Mouse (Mus musculus) liver, embryonic 16.5 days (tissue): Measurements from ENCODE around the gene Ogfod1. TPM values are rescaled to one million over a fixed set of nuclear protein-coding genes. Genes with fewer than 3 reads are reported as not detected.
A peak's percentile ranks its signal among the peaks of the same experiment; 100 is the strongest.
"Not testable (repeated sequence)": the region's sequence is repeated elsewhere in the genome, so short reads cannot be mapped to it uniquely, and the experiment has no call there.

Experiments
- ATAC-seq: fragments of 200-750 bp; cut with Nextera tagmentation; 2 replicates; pipeline ENCODE4 v1.8.0; 2017; ENCODE audit warnings: low read depth, mild to moderate bottlenecking, moderate number of reproducible peaks, moderate library complexity
- H3K27ac ChIP-seq: fragments of 300-500 bp; sonication (generic); 2 replicates; pipeline ENCODE4 v1.5.1; 2014; ENCODE audit warnings: mild to moderate bottlenecking, low read length
- H3K27me3 ChIP-seq: fragments of 300-500 bp; sonication (generic); 2 replicates; pipeline ENCODE4 v1.6.1; 2014; ENCODE audit warnings: low read depth, low read length, mixed read lengths; ENCODE audit not compliant: control insufficient read depth, insufficient read depth
- H3K36me3 ChIP-seq: fragments of 300-500 bp; sonication (generic); 2 replicates; pipeline ENCODE4 v1.6.1; 2014; ENCODE audit warnings: mild to moderate bottlenecking; ENCODE audit not compliant: control insufficient read depth, insufficient read depth
- H3K4me1 ChIP-seq: fragments of 300-500 bp; sonication (generic); 2 replicates; pipeline ENCODE4 v1.6.1; 2014; ENCODE audit warnings: low read depth, low read length, mixed read lengths; ENCODE audit not compliant: control insufficient read depth
- H3K4me2 ChIP-seq: fragments of 300-500 bp; sonication (generic); 2 replicates; pipeline ENCODE4 v1.6.1; 2014; ENCODE audit warnings: low read depth, low read length, mixed read lengths
- H3K4me3 ChIP-seq: fragments of 300-500 bp; sonication (generic); 2 replicates; pipeline ENCODE4 v1.5.1; 2014; ENCODE audit warnings: low read depth, mild to moderate bottlenecking, low read length
- H3K9ac ChIP-seq: fragments of 300-500 bp; sonication (generic); 2 replicates; pipeline ENCODE4 v1.6.1; 2014; ENCODE audit warnings: low read depth, low read length
- H3K9me3 ChIP-seq: fragments of 300-500 bp; sonication (generic); replicated peaks from 2 replicates; pipeline ENCODE4 v1.6.1; 2016; ENCODE audit warnings: low read length; ENCODE audit not compliant: control insufficient read depth
- WGBS: fragments of 180-500 bp; shearing (Covaris S2); extraction: QIAGEN DNeasy Blood & Tissue Kit; methylation state at CpG from one replicate; pipeline ENCODE4 v1.1.7; 2014; ENCODE audit not compliant: insufficient replicate concordance; 5-methylcytosine and 5-hydroxymethylcytosine counted together
- polyA plus RNA-seq: library from polyadenylated mRNA; unstranded; fragments of >200 nt; fragmentation: Nextera tagmentation; extraction: Ambion mirVana; gene quantifications from 2 replicates; pipeline ENCODE4 v1.2.1, GENCODE M21; 2015

Ogfod1 gene
- polyA plus RNA-seq, 1 experiment from 2014 or later, result 4.4 TPM

DNA sequence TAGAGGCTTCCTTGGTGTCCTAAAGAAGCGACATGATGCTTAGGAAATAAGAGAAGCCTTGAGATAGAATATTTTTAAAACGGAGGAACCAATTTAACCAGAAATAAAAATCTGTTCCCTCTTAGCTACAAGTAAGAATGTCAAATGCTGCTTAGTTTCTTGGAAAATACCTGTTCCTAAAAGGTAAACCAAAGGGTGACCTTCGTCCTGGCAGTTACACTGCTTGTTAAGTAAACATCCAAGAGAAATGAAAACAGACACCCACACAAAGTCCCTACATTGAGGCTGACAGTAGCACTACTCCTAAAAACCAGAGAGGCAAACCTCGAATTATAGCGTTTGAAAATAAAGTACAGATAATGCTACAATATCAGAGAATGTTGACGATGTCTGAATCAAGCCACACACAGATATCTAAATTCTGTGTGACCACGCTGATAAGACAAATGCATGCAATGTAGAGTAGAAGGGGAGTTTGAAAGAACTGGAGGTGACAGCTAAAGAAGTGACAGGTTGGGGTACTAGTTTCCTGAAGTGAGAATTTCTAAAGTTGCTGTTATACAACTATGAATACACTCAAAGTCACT is 23.9 kb upstream of the Ogfod1 start:
- H3K4me2 ChIP-seq, result peak overlapping the region; percentile 100
- WGBS, result 9% methylated on average over 7 of the region's 7 CpGs
- H3K27ac ChIP-seq, result peak overlapping the region; percentile 98
- H3K36me3 ChIP-seq, result no peaks in the 10 kb centered on the region
- peaks cover 35% of the 10 kb centered on the region for H3K4me1 ChIP-seq
- H3K9me3 ChIP-seq, result no peaks in the 10 kb centered on the region
- H3K4me3 ChIP-seq, result peak overlapping the region; percentile 99
- peak; percentile 2; the same call in 1 of the 2 replicates for ATAC-seq
- peak overlapping the region; percentile 99 for H3K9ac ChIP-seq
- no peaks in the 10 kb centered on the region for H3K27me3 ChIP-seq

DNA sequence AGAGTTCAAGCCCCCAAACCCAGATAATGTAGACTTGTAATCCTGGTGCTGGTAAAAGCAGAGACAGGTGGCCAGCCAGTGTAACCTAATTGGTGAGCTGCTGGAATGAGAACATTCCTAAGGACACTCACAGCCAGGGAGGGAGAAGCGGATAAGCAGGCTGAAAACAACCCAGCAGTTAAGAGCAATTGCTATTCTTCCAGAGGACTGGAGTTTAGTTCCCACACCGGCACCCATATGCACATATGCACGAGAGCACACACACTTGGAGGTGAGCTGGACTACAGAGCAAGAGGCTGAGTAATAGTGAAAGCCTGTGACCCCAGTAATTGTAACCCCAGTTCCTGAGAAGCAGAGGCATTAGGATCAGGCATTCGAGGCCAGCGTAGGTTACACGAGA is 13.1 kb upstream of the Ogfod1 start:
- no peak overlapping the region for H3K4me3 ChIP-seq
- H3K9me3 ChIP-seq, result no peaks in the 10 kb centered on the region
- H3K36me3 ChIP-seq, result peaks cover 64% of the 10 kb centered on the region
- H3K27me3 ChIP-seq, result no peaks in the 10 kb centered on the region
- no peak overlapping the region for H3K4me2 ChIP-seq
- H3K4me1 ChIP-seq, result no peaks in the 10 kb centered on the region
- ATAC-seq, result no peak
- WGBS, result 93% methylated on average over 6 of the region's 6 CpGs
- no peak overlapping the region for H3K9ac ChIP-seq
- H3K27ac ChIP-seq, result no peak overlapping the region

DNA sequence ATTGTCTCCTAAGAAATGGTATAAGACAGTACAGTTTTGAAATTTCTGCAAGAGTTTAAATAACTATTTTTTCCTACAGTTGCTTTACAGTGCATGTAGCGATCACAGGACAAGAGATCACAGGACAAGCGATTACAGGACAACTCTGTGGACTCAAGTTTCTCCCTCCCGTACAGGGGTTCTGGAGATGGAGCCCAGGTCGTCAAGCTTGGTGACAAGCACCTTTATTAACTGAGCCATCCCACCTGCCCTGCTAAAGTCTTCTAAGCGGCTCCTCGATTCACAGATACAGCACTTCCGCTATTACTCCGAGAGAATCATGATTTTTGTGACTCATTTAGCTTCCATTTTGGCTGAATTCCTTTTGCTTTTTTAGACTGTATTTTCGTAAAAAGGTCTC is 7.3 kb upstream of the Ogfod1 start:
- Histone ChIP-seq H3K27me3 (no peaks in the 10 kb centered on the region), H3K27ac (no peak overlapping the region), H3K4me3 (no peak overlapping the region), H3K36me3 (peaks cover 53% of the 10 kb centered on the region), H3K9me3 (no peaks in the 10 kb centered on the region), H3K4me1 (peaks cover 22% of the 10 kb centered on the region), H3K4me2 (no peak overlapping the region), H3K9ac (no peak overlapping the region)
- 93% methylated on average over 9 of the region's 9 CpGs for WGBS
- ATAC-seq, result no peak

DNA sequence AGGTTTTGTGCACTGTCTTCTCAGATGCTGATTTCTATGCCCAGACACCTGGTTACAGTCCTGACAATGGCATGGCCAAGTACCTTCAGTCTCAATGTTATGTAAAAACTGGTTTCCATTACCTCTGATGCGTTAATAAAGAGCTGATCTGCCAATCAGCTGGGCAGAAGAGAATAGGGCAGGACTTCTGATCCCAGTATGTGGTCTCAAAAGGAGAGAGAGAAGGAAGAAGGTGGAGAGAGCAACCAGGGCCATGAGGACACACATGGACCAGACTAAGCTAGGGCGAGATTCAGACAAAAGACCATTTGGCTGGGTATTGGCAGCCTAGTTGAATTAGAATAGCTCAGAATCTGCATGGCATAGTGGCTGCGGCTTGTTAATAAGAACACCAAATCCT is 3.4 kb upstream of the Ogfod1 start:
- Histone ChIP-seq H3K4me2 (no peak overlapping the region), H3K4me3 (no peak overlapping the region)

DNA sequence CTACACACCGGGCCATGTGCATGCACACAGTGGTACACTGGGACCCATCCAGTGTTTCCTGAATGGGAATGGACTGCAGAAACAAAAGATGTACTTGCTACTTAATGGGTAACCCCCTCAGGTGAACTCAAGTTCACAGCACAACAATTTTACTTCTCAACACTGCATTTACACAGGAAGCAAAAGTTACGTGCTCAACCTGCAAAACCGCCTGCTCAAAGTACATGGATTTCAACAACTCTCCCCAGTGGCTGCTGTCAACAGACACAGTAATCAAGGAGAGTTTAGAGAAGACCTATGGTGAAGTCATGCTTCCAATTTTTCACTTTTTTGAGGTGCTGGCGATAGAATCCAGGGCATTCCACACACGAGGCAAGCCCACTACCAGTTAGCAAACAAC is 1.8 kb upstream of the Ogfod1 start:
- H3K9me3 ChIP-seq, result no peaks in the 10 kb centered on the region
- H3K27ac ChIP-seq, result peak overlapping the region; percentile 74
- WGBS, result 47% methylated on average over 5 of the region's 5 CpGs

More for the DNA sequence above, 3.4 kb upstream of the Ogfod1 start:
- ATAC-seq, result no peak
- H3K27ac ChIP-seq, result no peak overlapping the region
- H3K9me3 ChIP-seq, result no peaks in the 10 kb centered on the region
- H3K36me3 ChIP-seq, result peaks cover 24% of the 10 kb centered on the region
- no peak overlapping the region for H3K9ac ChIP-seq
- no peaks in the 10 kb centered on the region for H3K27me3 ChIP-seq
- H3K4me1 ChIP-seq, result peaks cover 32% of the 10 kb centered on the region
- WGBS, result 86% methylated on average over 3 of the region's 3 CpGs

DNA sequence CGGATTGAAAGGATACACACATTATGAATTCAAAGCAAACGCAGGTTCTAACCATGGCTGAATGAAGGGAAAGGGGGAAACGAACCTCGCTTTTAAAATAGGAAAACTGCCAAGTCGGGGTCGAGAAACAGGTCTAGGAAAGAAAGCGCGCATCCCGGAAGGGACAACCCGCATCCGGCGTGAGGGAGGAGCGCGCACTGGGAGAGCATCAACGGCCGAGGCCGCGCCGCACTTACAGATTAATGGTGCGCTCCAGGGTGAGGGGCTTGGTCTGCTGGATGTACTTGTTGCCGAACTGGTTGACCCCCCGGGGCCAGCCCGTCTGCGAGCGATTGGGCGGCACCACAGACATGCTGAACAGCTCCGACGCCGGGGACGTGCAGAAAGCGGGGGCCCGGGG is 457 bp upstream of the Ogfod1 start:
- ATAC-seq, result peak; percentile 78
- H3K36me3 ChIP-seq, H3K27me3 ChIP-seq, H3K9me3 ChIP-seq: not testable (repeated sequence)
- H3K4me2 ChIP-seq, result peak overlapping the region; percentile 69
- peak overlapping the region; percentile 76 for H3K4me3 ChIP-seq
- peaks cover 32% of the 10 kb centered on the region for H3K4me1 ChIP-seq
- peak overlapping the region; percentile 81 for H3K27ac ChIP-seq
- peak overlapping the region; percentile 74 for H3K9ac ChIP-seq
- 0% methylated on average over 21 of the region's 32 CpGs for WGBS

More for the DNA sequence above, 1.8 kb upstream of the Ogfod1 start:
- H3K9ac ChIP-seq, result peak overlapping the region; percentile 49
- H3K36me3 ChIP-seq, result peaks cover 9% of the 10 kb centered on the region
- no peaks in the 10 kb centered on the region for H3K27me3 ChIP-seq
- peak overlapping the region; percentile 69 for H3K4me2 ChIP-seq
- peaks cover 32% of the 10 kb centered on the region for H3K4me1 ChIP-seq
- no peak for ATAC-seq
- peak overlapping the region; percentile 76 for H3K4me3 ChIP-seq

DNA sequence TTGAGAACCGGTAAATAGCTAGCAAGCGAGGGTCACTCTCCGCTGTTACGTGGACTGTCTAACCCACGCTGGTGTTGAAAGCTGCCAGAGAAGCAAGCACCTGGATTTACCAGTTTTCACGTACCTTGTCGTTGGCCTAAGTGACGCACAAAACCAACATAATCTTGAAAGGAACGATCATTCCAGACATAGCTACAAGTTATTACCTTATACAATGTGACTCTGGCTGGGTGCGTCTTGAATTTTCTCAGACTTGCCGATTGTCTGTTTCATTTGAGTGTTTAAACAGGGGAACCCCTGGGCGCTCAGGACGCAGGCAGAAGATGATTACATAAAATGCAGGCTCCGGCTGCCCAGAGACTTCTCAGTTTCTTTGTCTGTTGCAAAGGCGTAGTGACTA is 808 bp downstream of the Ogfod1 start:
- 4% methylated on average over 15 of the region's 15 CpGs for WGBS
- H3K27ac ChIP-seq, result peak overlapping the region; percentile 36; the same call in 1 of the 2 replicates
- H3K4me3 ChIP-seq, result peak overlapping the region; percentile 79
- H3K9me3 ChIP-seq, result no peaks in the 10 kb centered on the region
- no peaks in the 10 kb centered on the region for H3K27me3 ChIP-seq
- H3K9ac ChIP-seq, result peak overlapping the region; percentile 72
- H3K4me1 ChIP-seq, result peaks cover 28% of the 10 kb centered on the region
- no peak for ATAC-seq
- H3K36me3 ChIP-seq, result no peaks in the 10 kb centered on the region
- peak overlapping the region; percentile 82 for H3K4me2 ChIP-seq

DNA sequence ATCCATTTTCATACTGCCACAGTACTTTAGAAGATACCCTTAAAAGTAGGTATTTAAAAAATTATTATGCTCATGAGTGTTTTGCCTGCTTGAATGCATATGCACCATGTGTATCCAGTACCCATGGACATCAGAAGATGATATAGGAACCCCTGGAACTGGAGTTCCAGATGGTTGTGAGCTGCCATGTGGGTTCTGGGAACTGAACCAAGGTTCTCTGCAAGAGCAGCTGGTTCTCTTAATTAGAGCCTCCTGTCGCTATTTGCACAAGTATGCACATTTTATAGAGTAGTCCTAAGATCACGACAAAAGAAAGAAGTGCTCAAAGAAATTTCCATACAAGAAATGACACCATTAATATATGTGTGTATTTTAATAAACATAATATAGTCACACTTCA is 10.8 kb downstream of the Ogfod1 start:
- no peaks in the 10 kb centered on the region for H3K36me3 ChIP-seq
- no peak overlapping the region for H3K9ac ChIP-seq
- no peaks in the 10 kb centered on the region for H3K9me3 ChIP-seq
- WGBS, result 78% methylated on average over 2 of the region's 2 CpGs
- H3K4me2 ChIP-seq, result no peak overlapping the region
- no peak overlapping the region for H3K4me3 ChIP-seq
- H3K4me1 ChIP-seq, result no peaks in the 10 kb centered on the region
- no peaks in the 10 kb centered on the region for H3K27me3 ChIP-seq
- ATAC-seq, result no peak
- no peak overlapping the region for H3K27ac ChIP-seq

DNA sequence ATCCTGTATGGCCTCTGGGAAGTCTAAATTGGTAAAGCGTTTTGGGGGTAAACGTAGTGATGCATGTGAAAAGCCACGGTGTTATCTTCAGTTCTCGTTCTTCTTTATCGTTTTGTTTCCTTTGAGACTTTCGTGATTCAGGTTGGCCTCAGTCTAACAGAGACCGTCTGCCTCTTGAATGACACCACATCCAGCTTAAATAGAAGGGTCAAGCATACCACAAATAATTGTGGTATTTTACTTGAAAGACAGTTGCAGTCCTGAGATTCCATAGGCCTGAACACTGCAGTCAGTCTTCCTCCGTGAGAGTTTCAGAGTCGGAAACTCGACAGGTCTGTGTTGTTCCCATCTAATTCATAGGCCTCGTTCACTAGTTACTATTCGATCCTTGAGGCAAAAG is 15.7 kb downstream of the Ogfod1 start:
- H3K9me3 ChIP-seq, result no peaks in the 10 kb centered on the region
- 0 out of 2 replicates have a peak, but pooled peaks cover 2% of the 10 kb centered on the region for H3K36me3 ChIP-seq
- no peak overlapping the region for H3K9ac ChIP-seq
- 75% methylated on average over 12 of the region's 12 CpGs for WGBS
- H3K27ac ChIP-seq, result no peak overlapping the region
- H3K4me2 ChIP-seq, result no peak overlapping the region
- no peaks in the 10 kb centered on the region for H3K4me1 ChIP-seq
- no peaks in the 10 kb centered on the region for H3K27me3 ChIP-seq
- H3K4me3 ChIP-seq, result no peak overlapping the region
- ATAC-seq, result no peak
